Mouse (Mus musculus) spleen, postnatal 36 days (tissue): Measurements from ENCODE around the gene Lclat1.
A peak's percentile ranks its signal among the peaks of the same experiment; 100 is the strongest.
"Not testable (repeated sequence)": the region's sequence is repeated elsewhere in the genome, so short reads cannot be mapped to it uniquely, and the experiment has no call there.

Experiments used
- DNase-seq, 2 experiments: peaks; one replicate each; pipeline ENCODE4 v3.0.0; 2022; ENCODE audit warnings: low spot score in 2 of 2, mixed read lengths in 1 of 2

Gene Lclat1

GRCm38 (mm10) chr17:73136562-73137484 is 29.0 kb downstream of the Lclat1 start:
- DNase-seq: peak; percentile 75 to 76

- no peak for DNase-seq
Measured at GRCm38 (mm10) chr17:73138217-73138616, 30.4 kb downstream of the Lclat1 start.

- DNase-seq: peak; percentile 17 to 22
Measured at GRCm38 (mm10) chr17:73142029-73142428, 34.2 kb downstream of the Lclat1 start.

- DNase-seq: no peak
Measured at GRCm38 (mm10) chr17:73142445-73142844, 34.7 kb downstream of the Lclat1 start.

GRCm38 (mm10) chr17:73145426-73145825 is 37.6 kb downstream of the Lclat1 start:
- no peak for DNase-seq

GRCm38 (mm10) chr17:73148607-73149006 is 40.8 kb downstream of the Lclat1 start:
- DNase-seq: no peak

GRCm38 (mm10) chr17:73152790-73153525 is 45.2 kb downstream of the Lclat1 start:
- not testable (repeated sequence) for DNase-seq

GRCm38 (mm10) chr17:73153672-73154071 is 45.9 kb downstream of the Lclat1 start:
- no peak for DNase-seq

GRCm38 (mm10) chr17:73156606-73157005 is 48.8 kb downstream of the Lclat1 start:
- no peak for DNase-seq

- DNase-seq: peak in 1 of 2 experiments; percentile 18
Measured at GRCm38 (mm10) chr17:73161795-73162194, 54.0 kb downstream of the Lclat1 start.

GRCm38 (mm10) chr17:73162445-73163208 is 54.8 kb downstream of the Lclat1 start:
- DNase-seq: peak; percentile 44 to 50

- peak; percentile 21 for DNase-seq
Measured at GRCm38 (mm10) chr17:73163597-73163996, 55.8 kb downstream of the Lclat1 start.

- DNase-seq: no peak
Measured at GRCm38 (mm10) chr17:73164121-73164520, 56.3 kb downstream of the Lclat1 start.

- DNase-seq: no peak
Measured at GRCm38 (mm10) chr17:73169461-73169860, 61.7 kb downstream of the Lclat1 start.

- no peak for DNase-seq
Measured at GRCm38 (mm10) chr17:73170141-73170540, 62.4 kb downstream of the Lclat1 start.

- DNase-seq: peak; percentile 54 to 67
Measured at GRCm38 (mm10) chr17:73174083-73174562, 66.3 kb downstream of the Lclat1 start.

GRCm38 (mm10) chr17:73175720-73176119 is 67.9 kb downstream of the Lclat1 start:
- no peak for DNase-seq

- no peak for DNase-seq
Measured at GRCm38 (mm10) chr17:73177079-73177478, 69.3 kb downstream of the Lclat1 start.

- no peak for DNase-seq
Measured at GRCm38 (mm10) chr17:73186929-73187328, 79.1 kb downstream of the Lclat1 start.

- no peak for DNase-seq
Measured at GRCm38 (mm10) chr17:73194146-73194545, 86.4 kb downstream of the Lclat1 start.

GRCm38 (mm10) chr17:73194575-73194974 is 86.8 kb downstream of the Lclat1 start:
- DNase-seq: no peak
